Comparison of ENCODE assay signal across 23 mouse cellular contexts in genomic region chr5:57931738-57932137, GRCm38 (mm10).
DNase-seq lines count a peak whose midpoint lies in the region; ATAC-seq lines count a peak whose summit lies in the region.
"Had no signal": no experiment of that assay in that cellular context is flagged by ENCODE, and none has a peak within 500 bp of the region (broad histone marks: within the 10 kb centered on the region; RNA-seq: fewer than 3 reads in every experiment).

No protein-coding gene starts in this region.

- 0 out of 2 replicates have a peak, but pooled peaks have one; percentile 2 for ATAC-seq in forebrain, embryonic 15.5 days (replicated peaks)
- ATAC-seq in forebrain, embryonic 12.5 days (ENCODE audit: low FRiP score), result no peak
- peak; percentile 52 for ATAC-seq in frontal cortex, adult (ENCODE audit: low TSS enrichment)
- ATAC-seq: CD4-positive, CD25-positive, alpha-beta regulatory T cell, adult 4 months; intestine, postnatal 0 days had no signal

- no peak overlapping the region for H3K9ac ChIP-seq in forebrain, embryonic 15.5 days (replicated peaks)
- H3K9ac ChIP-seq in forebrain, embryonic 12.5 days, result no peak overlapping the region
- H3K9ac ChIP-seq: embryonic facial prominence, embryonic 15.5 days; heart, embryonic 12.5 days; heart, embryonic 15.5 days; hindbrain, embryonic 12.5 days; hindbrain, embryonic 15.5 days had no signal

- H3K27me3 ChIP-seq in forebrain, embryonic 15.5 days, result no peaks in the 10 kb centered on the region
- H3K27me3 ChIP-seq in forebrain, embryonic 12.5 days, result no peaks in the 10 kb centered on the region
- H3K27me3 ChIP-seq: embryonic facial prominence, embryonic 15.5 days; heart, embryonic 12.5 days; heart, embryonic 15.5 days; hindbrain, embryonic 12.5 days; hindbrain, embryonic 15.5 days had no signal

- intact Hi-C loops in heart, postnatal 10 days (cut with DNase I), result no loop called here

- no peaks in the 10 kb centered on the region for H3K36me3 ChIP-seq in forebrain, embryonic 15.5 days
- no peaks in the 10 kb centered on the region for H3K36me3 ChIP-seq in forebrain, embryonic 12.5 days (replicated peaks)
- H3K36me3 ChIP-seq: embryonic facial prominence, embryonic 15.5 days; heart, embryonic 12.5 days; heart, embryonic 15.5 days; hindbrain, embryonic 12.5 days; hindbrain, embryonic 15.5 days had no signal

- H3K4me3 ChIP-seq in forebrain, embryonic 15.5 days, result no peak overlapping the region
- no peak overlapping the region for H3K4me3 ChIP-seq in forebrain, embryonic 12.5 days (replicated peaks)
- H3K4me3 ChIP-seq: embryonic facial prominence, embryonic 15.5 days; heart, embryonic 12.5 days; heart, embryonic 15.5 days; hindbrain, embryonic 12.5 days; hindbrain, embryonic 15.5 days had no signal

- no peaks in the 10 kb centered on the region for H3K4me1 ChIP-seq in forebrain, embryonic 15.5 days
- no peaks in the 10 kb centered on the region for H3K4me1 ChIP-seq in forebrain, embryonic 12.5 days
- H3K4me1 ChIP-seq: embryonic facial prominence, embryonic 15.5 days; heart, embryonic 12.5 days; heart, embryonic 15.5 days; hindbrain, embryonic 12.5 days; hindbrain, embryonic 15.5 days had no signal

- no peaks in the 10 kb centered on the region for H3K9me3 ChIP-seq in forebrain, embryonic 15.5 days
- no peaks in the 10 kb centered on the region for H3K9me3 ChIP-seq in forebrain, embryonic 12.5 days
- H3K9me3 ChIP-seq: embryonic facial prominence, embryonic 15.5 days; heart, embryonic 12.5 days; heart, embryonic 15.5 days; hindbrain, embryonic 12.5 days; hindbrain, embryonic 15.5 days had no signal

- no peak overlapping the region for H3K27ac ChIP-seq in forebrain, embryonic 15.5 days (replicated peaks)
- no peak overlapping the region for H3K27ac ChIP-seq in forebrain, embryonic 12.5 days
- H3K27ac ChIP-seq: embryonic facial prominence, embryonic 15.5 days; heart, embryonic 15.5 days; hindbrain, embryonic 12.5 days; hindbrain, embryonic 15.5 days had no signal

- DNase-seq in frontal cortex, postnatal 25 days (ENCODE audit: low spot score in 2 of 2), result no peak
- peak; percentile 43 for DNase-seq in brain, embryonic 18.5 days (ENCODE audit: low read depth, low spot score)
- DNase-seq in heart, postnatal 10 days, result no peak
- DNase-seq: adrenal gland, adult 2 months; adrenal gland, postnatal 14 days; cerebellum, adult 11 months; cerebellum, adult 2 months; cerebellum, adult 9-11 months; cerebellum, postnatal 25 days; gastrocnemius, postnatal 25 days; heart, adult 18-20 months; heart, postnatal 14 days; kidney, adult 2 months had no signal

- WGBS in forebrain, embryonic 15.5 days, result 77% methylated on average over 5 of the region's 5 CpGs
- WGBS in forebrain, embryonic 12.5 days, result 90% methylated on average over 5 of the region's 5 CpGs

- H3K4me2 ChIP-seq in forebrain, embryonic 15.5 days (replicated peaks), result no peak overlapping the region
- no peak overlapping the region for H3K4me2 ChIP-seq in forebrain, embryonic 12.5 days
- H3K4me2 ChIP-seq: embryonic facial prominence, embryonic 15.5 days; heart, embryonic 12.5 days; heart, embryonic 15.5 days; hindbrain, embryonic 12.5 days; hindbrain, embryonic 15.5 days had no signal
